Mouse (Mus musculus): ENCODE measurements at regions not wholly inside any gene's neighbourhood (a gene's known extent, or its start where the extent isn't known, plus 50 kb on each side); places are given as distances from the start of the nearest gene placed in this dataset.

- DNase-seq = peak; percentile 10
Measured at GRCm38 (mm10) chr13:45281106-45281505, 108.4 kb upstream of the Mylip start.

GRCm38 (mm10) chr13:45286651-45287050 is 102.9 kb upstream of the Mylip start:
- no peak for DNase-seq

- DNase-seq = no peak
Measured at GRCm38 (mm10) chr13:45287217-45287616, 102.3 kb upstream of the Mylip start.

GRCm38 (mm10) chr13:45289976-45290375 is 99.6 kb upstream of the Mylip start:
- no peak for DNase-seq

GRCm38 (mm10) chr13:45294691-45295090 is 94.9 kb upstream of the Mylip start:
- DNase-seq = no peak

- DNase-seq = peak; percentile 86
Measured at GRCm38 (mm10) chr13:45300610-45301009, 88.9 kb upstream of the Mylip start.

- DNase-seq = no peak
Measured at GRCm38 (mm10) chr13:45301191-45301905, 88.2 kb upstream of the Mylip start.

GRCm38 (mm10) chr13:45302796-45303195 is 86.7 kb upstream of the Mylip start:
- DNase-seq = no peak

GRCm38 (mm10) chr13:45306177-45306576 is 83.4 kb upstream of the Mylip start:
- no peak for DNase-seq

- no peak for DNase-seq
Measured at GRCm38 (mm10) chr13:45307226-45307625, 82.3 kb upstream of the Mylip start.

GRCm38 (mm10) chr13:45319646-45320045 is 69.9 kb upstream of the Mylip start:
- DNase-seq = no peak

- no peak for DNase-seq
Measured at GRCm38 (mm10) chr13:45325736-45326293, 63.7 kb upstream of the Mylip start.

GRCm38 (mm10) chr13:45326751-45327150 is 62.8 kb upstream of the Mylip start:
- DNase-seq = no peak

GRCm38 (mm10) chr13:45330561-45330960 is 59.0 kb upstream of the Mylip start:
- DNase-seq = no peak

- DNase-seq = no peak
Measured at GRCm38 (mm10) chr13:45332031-45332430, 57.5 kb upstream of the Mylip start.

- DNase-seq = no peak
Measured at GRCm38 (mm10) chr13:45333634-45334033, 55.9 kb upstream of the Mylip start.

All from kidney, postnatal 14 days (tissue).